Mouse (Mus musculus): Measurements from ENCODE around the gene Olfr56. TPM values are rescaled to one million over a fixed set of nuclear protein-coding genes. Genes with fewer than 3 reads are reported as not detected.
A peak's percentile ranks its signal among the peaks of the same experiment; 100 is the strongest.

The Olfr56 gene
- total RNA-seq, 2 experiments from 2014 or later, result 2.5 TPM; not detected in 1

- ATAC-seq (replicated peaks; ENCODE audit: poor library complexity, severe bottlenecking), result no peak
Observed at GRCm38 (mm10) chr11:49089735-49090507, 111.2 kb downstream of the Olfr56 start.

- no peak for ATAC-seq (replicated peaks; ENCODE audit: poor library complexity, severe bottlenecking)
Observed at GRCm38 (mm10) chr11:49090551-49090950, 111.9 kb downstream of the Olfr56 start.

GRCm38 (mm10) chr11:49091171-49091570, 112.5 kb downstream of the Olfr56 start:
- no peak for ATAC-seq (replicated peaks; ENCODE audit: poor library complexity, severe bottlenecking)

GRCm38 (mm10) chr11:49092053-49092586, 113.4 kb downstream of the Olfr56 start:
- no peak for ATAC-seq (replicated peaks; ENCODE audit: poor library complexity, severe bottlenecking)

GRCm38 (mm10) chr11:49092786-49093185, 114.1 kb downstream of the Olfr56 start:
- peak; percentile 64 for ATAC-seq (replicated peaks; ENCODE audit: poor library complexity, severe bottlenecking)

- peak; percentile 13; the same call in 1 of the 2 replicates for ATAC-seq (replicated peaks; ENCODE audit: poor library complexity, severe bottlenecking)
Observed at GRCm38 (mm10) chr11:49093861-49094660, 115.4 kb downstream of the Olfr56 start.

GRCm38 (mm10) chr11:49095367-49095766, 116.7 kb downstream of the Olfr56 start:
- no peak for ATAC-seq (replicated peaks; ENCODE audit: poor library complexity, severe bottlenecking)

GRCm38 (mm10) chr11:49100409-49100808, 121.7 kb downstream of the Olfr56 start:
- peak; percentile 79 for ATAC-seq (replicated peaks; ENCODE audit: poor library complexity, severe bottlenecking)

- ATAC-seq (replicated peaks; ENCODE audit: poor library complexity, severe bottlenecking), result peak; percentile 72
Observed at GRCm38 (mm10) chr11:49101500-49101899, 122.8 kb downstream of the Olfr56 start.

GRCm38 (mm10) chr11:49103047-49103693, 124.5 kb downstream of the Olfr56 start:
- peak; percentile 61 for ATAC-seq (replicated peaks; ENCODE audit: poor library complexity, severe bottlenecking)

GRCm38 (mm10) chr11:49105752-49106151, 127.1 kb downstream of the Olfr56 start:
- no peak for ATAC-seq (replicated peaks; ENCODE audit: poor library complexity, severe bottlenecking)

GRCm38 (mm10) chr11:49107650-49108537, 129.2 kb downstream of the Olfr56 start:
- no peak; the same call in 1 of the 2 replicates for ATAC-seq (replicated peaks; ENCODE audit: poor library complexity, severe bottlenecking)

- peak; percentile 75 for ATAC-seq (replicated peaks; ENCODE audit: poor library complexity, severe bottlenecking)
Observed at GRCm38 (mm10) chr11:49108833-49109232, 130.1 kb downstream of the Olfr56 start.

GRCm38 (mm10) chr11:49111000-49111399, 132.3 kb downstream of the Olfr56 start:
- ATAC-seq (replicated peaks; ENCODE audit: poor library complexity, severe bottlenecking), result no peak

GRCm38 (mm10) chr11:49112624-49113219, 134.0 kb downstream of the Olfr56 start:
- ATAC-seq (replicated peaks; ENCODE audit: poor library complexity, severe bottlenecking), result no peak

GRCm38 (mm10) chr11:49114158-49114557, 135.5 kb downstream of the Olfr56 start:
- no peak for ATAC-seq (replicated peaks; ENCODE audit: poor library complexity, severe bottlenecking)

GRCm38 (mm10) chr11:49114774-49115173, 136.1 kb downstream of the Olfr56 start, which contains the start of gene Olfr1396:
Olfr1396 (minus strand) TSS chr11:49114874.
- ATAC-seq (replicated peaks; ENCODE audit: poor library complexity, severe bottlenecking), result no peak

- no peak for ATAC-seq (replicated peaks; ENCODE audit: poor library complexity, severe bottlenecking)
Observed at GRCm38 (mm10) chr11:49119635-49120034, 140.9 kb downstream of the Olfr56 start.

GRCm38 (mm10) chr11:49124169-49124568, 145.5 kb downstream of the Olfr56 start:
- ATAC-seq (replicated peaks; ENCODE audit: poor library complexity, severe bottlenecking), result no peak

Measured in granulocyte monocyte progenitor cell, adult 5-6 weeks (primary cell).